Mouse (Mus musculus): ENCODE results near the gene Armt1. TPM values are rescaled to one million over a fixed set of nuclear protein-coding genes. Genes with fewer than 3 reads are reported as not detected.

Armt1 gene
- total and polyA plus RNA-seq, 3 experiments, result 13.6 to 43.2 (median 42.8) TPM

DNA sequence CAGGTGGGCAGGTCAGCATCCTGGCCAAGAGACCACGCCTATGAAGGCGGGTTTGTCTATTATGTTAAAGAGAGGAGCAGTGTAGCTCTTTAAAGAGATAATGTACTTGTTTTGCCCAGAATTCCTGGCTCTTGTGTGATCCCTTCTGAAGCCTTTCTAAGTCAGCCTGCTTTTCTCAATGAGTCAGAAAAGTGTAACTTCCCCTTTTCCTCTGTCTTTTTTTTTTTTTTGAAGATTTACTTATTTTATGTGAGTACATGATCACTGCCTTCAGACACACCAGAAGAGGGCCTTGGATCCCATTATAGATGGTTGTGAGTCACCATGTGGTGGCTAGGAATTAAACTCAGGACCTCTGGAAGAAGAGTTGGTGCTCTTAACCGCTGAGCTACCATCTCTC, 37.1 kb downstream of the Armt1 start:
- DNase-seq (ENCODE audit: low spot score) (no peak), ATAC-seq (ENCODE audit: extremely low read depth, insufficient number of reproducible peaks, low FRiP score, poor library complexity, severe bottlenecking) (no peak)
- Histone ChIP-seq H3K36me3 (replicated peaks) (no peaks in the 10 kb centered on the region), H3K4me3 (ENCODE audit: low read depth, low read length) (no peak overlapping the region), H3K9me3 (replicated peaks) (no peaks in the 10 kb centered on the region), H3K27me3 (ENCODE audit: insufficient read depth, low read length) (peaks cover 6% of the 10 kb centered on the region; the same call in 1 of the 2 replicates), H3K4me1 (ENCODE audit: insufficient read depth, low read depth, low read length) (no peaks in the 10 kb centered on the region)
- TF ChIP-seq TAL1 (conservative IDR thresholded peaks at IDR 0.05; ENCODE audit: low read depth, low read length) (no peak), GATA1 (IDR thresholded peaks at IDR 0.05; ENCODE audit: borderline replicate concordance, low read length) (no peak), GATA2 (IDR thresholded peaks at IDR 0.05; ENCODE audit: borderline replicate concordance, low read depth, low read length) (no peak), CTCF (IDR thresholded peaks at IDR 0.05; ENCODE audit: low read depth, low read length) (no peak), POLR2AphosphoS5 (IDR thresholded peaks at IDR 0.05; ENCODE audit: insufficient replicate concordance, low read depth, low read length) (no peak)

DNA sequence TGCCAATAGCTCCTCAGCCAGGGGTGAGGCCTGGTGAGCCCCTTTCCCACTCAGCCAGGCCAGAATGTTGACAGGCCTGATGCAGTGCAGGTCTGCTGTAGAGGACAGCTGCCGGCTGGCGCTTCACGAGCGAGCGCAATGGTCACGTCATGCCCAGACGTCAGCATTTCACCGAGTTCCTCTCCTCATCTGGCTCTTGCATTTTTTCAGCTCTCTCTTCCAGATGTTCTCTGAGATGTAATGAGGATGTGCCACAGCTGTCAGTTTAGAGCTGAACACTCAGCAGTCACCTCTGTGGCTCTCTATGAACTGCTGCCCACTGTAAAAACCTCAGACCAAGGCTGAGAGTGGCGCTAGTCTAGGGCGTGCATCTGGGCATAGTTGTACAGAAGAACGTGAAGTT, 41.3 kb downstream of the Armt1 start:
- no peak for ATAC-seq (ENCODE audit: extremely low read depth, insufficient number of reproducible peaks, low FRiP score, poor library complexity, severe bottlenecking)

GRCm38 (mm10) chr10:4475431-4475830, 43.2 kb downstream of the Armt1 start:
- TF ChIP-seq GATA1 (IDR thresholded peaks at IDR 0.05; ENCODE audit: borderline replicate concordance, low read length), result no peak
- no peak for TF ChIP-seq TAL1 (conservative IDR thresholded peaks at IDR 0.05; ENCODE audit: low read depth, low read length)
- TF ChIP-seq GATA2 (IDR thresholded peaks at IDR 0.05; ENCODE audit: borderline replicate concordance, low read depth, low read length), result no peak
- TF ChIP-seq CTCF (IDR thresholded peaks at IDR 0.05; ENCODE audit: low read depth, low read length), result no peak
- no peak for TF ChIP-seq POLR2AphosphoS5 (IDR thresholded peaks at IDR 0.05; ENCODE audit: insufficient replicate concordance, low read depth, low read length)
- ATAC-seq (ENCODE audit: extremely low read depth, insufficient number of reproducible peaks, low FRiP score, poor library complexity, severe bottlenecking) (no peak), DNase-seq (ENCODE audit: low spot score) (no peak)
- H3K36me3 ChIP-seq (replicated peaks), result no peaks in the 10 kb centered on the region
- no peak overlapping the region for H3K4me3 ChIP-seq (ENCODE audit: low read depth, low read length)
- no peaks in the 10 kb centered on the region for H3K9me3 ChIP-seq (replicated peaks)
- no peaks in the 10 kb centered on the region for H3K4me1 ChIP-seq (ENCODE audit: insufficient read depth, low read depth, low read length)
- H3K27me3 ChIP-seq (ENCODE audit: insufficient read depth, low read length), result peaks cover 3% of the 10 kb centered on the region; the same call in 1 of the 2 replicates

More for the DNA sequence above, 41.3 kb downstream of the Armt1 start:
- no peaks in the 10 kb centered on the region for H3K4me1 ChIP-seq (ENCODE audit: insufficient read depth, low read depth, low read length)
- peaks cover 3% of the 10 kb centered on the region; the same call in 1 of the 2 replicates for H3K27me3 ChIP-seq (ENCODE audit: insufficient read depth, low read length)
- DNase-seq (ENCODE audit: low spot score), result no peak
- H3K36me3 ChIP-seq (replicated peaks), result no peaks in the 10 kb centered on the region
- no peak overlapping the region for H3K4me3 ChIP-seq (ENCODE audit: low read depth, low read length)
- no peaks in the 10 kb centered on the region for H3K9me3 ChIP-seq (replicated peaks)
- TF ChIP-seq GATA2 (IDR thresholded peaks at IDR 0.05; ENCODE audit: borderline replicate concordance, low read depth, low read length) (no peak), POLR2AphosphoS5 (IDR thresholded peaks at IDR 0.05; ENCODE audit: insufficient replicate concordance, low read depth, low read length) (no peak), CTCF (IDR thresholded peaks at IDR 0.05; ENCODE audit: low read depth, low read length) (no peak), TAL1 (conservative IDR thresholded peaks at IDR 0.05; ENCODE audit: low read depth, low read length) (no peak), GATA1 (IDR thresholded peaks at IDR 0.05; ENCODE audit: borderline replicate concordance, low read length) (no peak)

GRCm38 (mm10) chr10:4476604-4477003, 44.3 kb downstream of the Armt1 start:
- ATAC-seq (ENCODE audit: extremely low read depth, insufficient number of reproducible peaks, low FRiP score, poor library complexity, severe bottlenecking), result no peak

GRCm38 (mm10) chr10:4480929-4481328, 48.7 kb downstream of the Armt1 start:
- H3K27me3 ChIP-seq (ENCODE audit: insufficient read depth, low read length), result 0 out of 2 replicates have a peak, but pooled peaks cover 2% of the 10 kb centered on the region
- no peaks in the 10 kb centered on the region for H3K4me1 ChIP-seq (ENCODE audit: insufficient read depth, low read depth, low read length)
- no peak overlapping the region for H3K4me3 ChIP-seq (ENCODE audit: low read depth, low read length)
- ATAC-seq (ENCODE audit: extremely low read depth, insufficient number of reproducible peaks, low FRiP score, poor library complexity, severe bottlenecking) (no peak), DNase-seq (ENCODE audit: low spot score) (no peak)
- H3K9me3 ChIP-seq (replicated peaks), result no peaks in the 10 kb centered on the region
- H3K36me3 ChIP-seq (replicated peaks), result no peaks in the 10 kb centered on the region
- TF ChIP-seq TAL1 (conservative IDR thresholded peaks at IDR 0.05; ENCODE audit: low read depth, low read length), result no peak
- no peak for TF ChIP-seq POLR2AphosphoS5 (IDR thresholded peaks at IDR 0.05; ENCODE audit: insufficient replicate concordance, low read depth, low read length)
- TF ChIP-seq GATA1 (IDR thresholded peaks at IDR 0.05; ENCODE audit: borderline replicate concordance, low read length), result no peak
- TF ChIP-seq CTCF (IDR thresholded peaks at IDR 0.05; ENCODE audit: low read depth, low read length), result no peak
- TF ChIP-seq GATA2 (IDR thresholded peaks at IDR 0.05; ENCODE audit: borderline replicate concordance, low read depth, low read length), result no peak

More at GRCm38 (mm10) chr10:4476604-4477003, 44.3 kb downstream of the Armt1 start:
- H3K36me3 ChIP-seq (replicated peaks), result no peaks in the 10 kb centered on the region
- H3K4me1 ChIP-seq (ENCODE audit: insufficient read depth, low read depth, low read length), result no peaks in the 10 kb centered on the region
- no peaks in the 10 kb centered on the region for H3K9me3 ChIP-seq (replicated peaks)
- H3K4me3 ChIP-seq (ENCODE audit: low read depth, low read length), result no peak overlapping the region
- peaks cover 3% of the 10 kb centered on the region; the same call in 1 of the 2 replicates for H3K27me3 ChIP-seq (ENCODE audit: insufficient read depth, low read length)
- TF ChIP-seq GATA1 (IDR thresholded peaks at IDR 0.05; ENCODE audit: borderline replicate concordance, low read length) (no peak), TAL1 (conservative IDR thresholded peaks at IDR 0.05; ENCODE audit: low read depth, low read length) (no peak), CTCF (IDR thresholded peaks at IDR 0.05; ENCODE audit: low read depth, low read length) (no peak)
- DNase-seq (ENCODE audit: low spot score), result no peak

GRCm38 (mm10) chr10:4481695-4482094, 49.4 kb downstream of the Armt1 start:
- ATAC-seq (ENCODE audit: extremely low read depth, insufficient number of reproducible peaks, low FRiP score, poor library complexity, severe bottlenecking), result no peak
- DNase-seq (ENCODE audit: low spot score), result no peak
- Histone ChIP-seq H3K4me3 (ENCODE audit: low read depth, low read length) (no peak overlapping the region), H3K9me3 (replicated peaks) (no peaks in the 10 kb centered on the region), H3K4me1 (ENCODE audit: insufficient read depth, low read depth, low read length) (no peaks in the 10 kb centered on the region), H3K27me3 (ENCODE audit: insufficient read depth, low read length) (0 out of 2 replicates have a peak, but pooled peaks cover 2% of the 10 kb centered on the region), H3K36me3 (replicated peaks) (no peaks in the 10 kb centered on the region)
- TF ChIP-seq GATA1 (IDR thresholded peaks at IDR 0.05; ENCODE audit: borderline replicate concordance, low read length) (no peak), GATA2 (IDR thresholded peaks at IDR 0.05; ENCODE audit: borderline replicate concordance, low read depth, low read length) (no peak), CTCF (IDR thresholded peaks at IDR 0.05; ENCODE audit: low read depth, low read length) (no peak), POLR2AphosphoS5 (IDR thresholded peaks at IDR 0.05; ENCODE audit: insufficient replicate concordance, low read depth, low read length) (no peak), TAL1 (conservative IDR thresholded peaks at IDR 0.05; ENCODE audit: low read depth, low read length) (no peak)

Data from G1E (cell line).